Mouse (Mus musculus) heart, embryonic 16.5 days (tissue): Measurements from ENCODE around the gene Timm50. TPM values are rescaled to one million over a fixed set of nuclear protein-coding genes. Genes with fewer than 3 reads are reported as not detected.

Experiments used
- ATAC-seq: fragments of 200-750 bp; cut with Nextera tagmentation; replicated peaks from 2 replicates; pipeline ENCODE4 v1.8.0; 2017; ENCODE audit warnings: moderate number of reproducible peaks; ENCODE audit not compliant: insufficient read depth, low FRiP score; ENCODE audit errors: extremely low read depth
- H3K27ac ChIP-seq: fragments of 300-500 bp; sonication (generic); 2 replicates; pipeline ENCODE4 v1.5.1; 2014; ENCODE audit warnings: mild to moderate bottlenecking, low read length, control low read depth, moderate library complexity
- H3K27me3 ChIP-seq: fragments of 300-500 bp; sonication (generic); 2 replicates; pipeline ENCODE4 v1.6.1; 2014; ENCODE audit warnings: low read length, mixed read lengths; ENCODE audit not compliant: control insufficient read depth, insufficient read depth
- H3K36me3 ChIP-seq: fragments of 300-500 bp; sonication (generic); 2 replicates; pipeline ENCODE4 v1.6.1; 2014; ENCODE audit not compliant: control insufficient read depth, insufficient read depth
- H3K4me1 ChIP-seq: fragments of 300-500 bp; sonication (generic); 2 replicates; pipeline ENCODE4 v1.6.1; 2014; ENCODE audit warnings: low read length, mixed read lengths; ENCODE audit not compliant: control insufficient read depth, insufficient read depth
- H3K4me2 ChIP-seq: fragments of 300-500 bp; sonication (generic); 2 replicates; pipeline ENCODE4 v1.6.1; 2014; ENCODE audit warnings: low read depth, mild to moderate bottlenecking, control low read depth, low read length
- H3K4me3 ChIP-seq: fragments of 300-500 bp; sonication (generic); 2 replicates; pipeline ENCODE4 v1.5.1; 2014; ENCODE audit warnings: mild to moderate bottlenecking, control low read depth, low read length
- H3K9ac ChIP-seq: fragments of 300-500 bp; sonication (generic); 2 replicates; pipeline ENCODE4 v1.6.1; 2014; ENCODE audit warnings: low read length, control low read depth
- H3K9me3 ChIP-seq: fragments of 300-500 bp; sonication (generic); replicated peaks from 2 replicates; pipeline ENCODE4 v1.6.1; 2016; ENCODE audit warnings: low read length; ENCODE audit not compliant: control insufficient read depth
- WGBS: fragments of 180-500 bp; shearing (Covaris S2); extraction: QIAGEN DNeasy Blood & Tissue Kit; methylation state at CpG from one replicate; pipeline ENCODE4 v1.1.7; 2014; 5-methylcytosine and 5-hydroxymethylcytosine counted together
- polyA plus RNA-seq: library from polyadenylated mRNA; unstranded; fragments of >200 nt; fragmentation: Nextera tagmentation; extraction: Ambion mirVana; gene quantifications from 2 replicates; pipeline ENCODE4 v1.2.1, GENCODE M21; 2015

The Timm50 gene
- polyA plus RNA-seq, 1 experiment from 2014 or later, result 132 TPM

DNA sequence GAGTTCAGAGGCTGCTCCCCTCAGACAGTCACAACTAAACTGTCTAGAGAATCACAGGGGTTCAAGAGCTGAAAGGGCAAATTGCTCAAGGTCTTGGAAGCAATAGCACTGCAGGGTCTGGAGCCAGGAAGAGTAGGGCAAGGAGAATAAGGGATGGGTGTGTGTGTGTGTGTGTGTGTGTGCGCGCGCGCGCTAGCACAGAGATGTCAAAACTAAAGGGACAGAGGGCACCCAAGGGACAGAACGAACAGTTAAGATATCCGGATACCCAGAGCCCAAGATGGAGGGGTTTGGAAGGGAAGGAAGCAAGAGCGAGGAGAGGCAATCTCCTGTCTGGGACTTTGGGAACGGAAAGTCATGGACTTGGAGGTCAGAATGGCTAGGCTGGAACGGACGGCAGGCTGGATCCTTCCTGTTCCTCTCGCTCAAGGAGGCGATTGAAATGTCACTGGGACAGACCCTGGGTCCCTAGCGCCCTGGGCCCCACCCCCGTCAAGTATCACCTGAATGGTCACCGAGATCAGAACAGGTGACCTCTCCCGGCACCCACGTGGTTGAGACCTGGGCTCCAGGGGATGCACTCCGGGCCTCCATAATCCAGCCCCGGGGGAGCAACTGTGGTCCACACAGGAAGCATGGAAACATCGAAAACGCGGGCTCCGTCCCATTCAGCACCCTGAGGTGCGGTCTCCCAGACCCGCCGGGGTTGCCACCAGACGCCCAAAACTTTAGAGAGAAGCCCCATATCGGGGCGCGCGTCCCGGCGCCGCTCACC, 534 bp downstream of the Timm50 start:
- Histone ChIP-seq H3K4me1 (peaks cover 13% of the 10 kb centered on the region), H3K4me2 (peak overlapping the region; percentile 96), H3K9ac (peak overlapping the region; percentile 96), H3K27ac (peak overlapping the region; percentile 74), H3K9me3 (no peaks in the 10 kb centered on the region), H3K36me3 (peaks cover 41% of the 10 kb centered on the region), H3K4me3 (peak overlapping the region; percentile 99), H3K27me3 (no peaks in the 10 kb centered on the region)
- peak; percentile 38 for ATAC-seq
- 4% methylated on average over 35 of the region's 35 CpGs for WGBS

DNA sequence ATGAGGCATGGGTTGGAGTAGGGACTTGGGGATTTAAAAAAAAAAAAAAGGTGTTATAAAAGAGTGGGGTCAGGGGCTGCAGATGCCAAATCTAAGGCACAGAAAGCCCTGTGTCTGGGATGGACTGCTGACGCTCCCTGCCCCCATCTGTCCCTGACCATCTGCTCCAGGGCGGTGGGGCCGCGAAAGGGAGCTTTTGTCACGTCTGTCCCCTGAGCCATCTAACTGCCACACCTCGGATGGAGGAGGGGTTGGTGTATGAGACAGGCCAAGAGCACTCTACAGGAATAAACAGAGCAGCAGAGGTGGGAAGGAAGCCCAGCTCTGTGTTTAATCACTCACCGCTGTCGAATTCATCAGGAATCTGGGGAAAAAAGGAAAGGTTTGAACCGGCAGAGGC, 2.1 kb downstream of the Timm50 start:
- Histone ChIP-seq H3K27ac (no peak overlapping the region), H3K4me2 (no peak overlapping the region), H3K4me1 (peaks cover 13% of the 10 kb centered on the region), H3K27me3 (no peaks in the 10 kb centered on the region), H3K9ac (no peak overlapping the region), H3K36me3 (peaks cover 37% of the 10 kb centered on the region), H3K4me3 (no peak overlapping the region), H3K9me3 (no peaks in the 10 kb centered on the region)
- 61% methylated on average over 9 of the region's 9 CpGs for WGBS
- ATAC-seq, result no peak

DNA sequence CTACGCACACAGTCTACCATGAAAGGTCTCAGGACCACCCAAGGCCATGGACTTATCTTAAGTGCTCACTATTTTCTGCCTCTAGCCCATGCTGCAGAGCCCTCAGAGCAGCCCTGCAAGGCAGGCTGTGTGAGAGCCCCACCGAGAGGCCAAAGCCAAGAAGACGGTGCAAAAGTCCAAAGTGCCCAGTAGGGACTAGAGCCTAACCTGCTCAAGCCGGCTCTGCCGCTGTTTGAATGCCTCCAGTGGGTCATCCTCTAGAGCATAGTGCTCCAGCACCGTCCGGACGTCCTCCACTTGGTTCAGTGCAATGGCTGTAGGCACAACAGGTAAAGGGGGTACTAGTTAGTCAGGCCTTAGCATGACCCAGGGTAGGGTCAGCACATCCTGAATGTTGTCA, 5.7 kb downstream of the Timm50 start:
- Histone ChIP-seq H3K4me3 (no peak overlapping the region), H3K4me1 (peaks cover 13% of the 10 kb centered on the region), H3K27ac (no peak overlapping the region), H3K4me2 (no peak overlapping the region), H3K9me3 (no peaks in the 10 kb centered on the region), H3K36me3 (peaks cover 34% of the 10 kb centered on the region), H3K9ac (no peak overlapping the region), H3K27me3 (peaks cover 17% of the 10 kb centered on the region)
- 88% methylated on average over 8 of the region's 8 CpGs for WGBS
- ATAC-seq, result no peak

DNA sequence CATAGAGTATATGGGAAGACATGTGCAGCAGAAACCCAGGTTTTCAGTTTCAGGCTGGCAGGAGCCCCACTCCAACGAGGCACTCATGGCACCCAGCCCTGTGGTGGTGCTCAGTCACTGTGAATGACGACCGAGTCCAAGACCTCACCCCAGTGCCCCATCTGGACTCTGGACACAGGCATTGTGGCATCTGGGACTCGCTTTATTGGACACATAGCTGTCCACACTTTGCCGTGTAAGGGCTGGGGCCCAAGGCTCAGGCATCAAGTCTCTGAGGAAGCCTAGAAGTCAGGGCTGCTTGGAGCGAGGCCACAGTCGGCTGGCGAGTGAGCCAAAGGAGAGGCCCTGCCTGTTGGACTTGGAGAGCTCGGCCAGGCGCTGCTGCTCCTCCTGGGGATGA, 6.2 kb downstream of the Timm50 start:
- Histone ChIP-seq H3K4me1 (peaks cover 8% of the 10 kb centered on the region; the same call in 1 of the 2 replicates), H3K9me3 (no peaks in the 10 kb centered on the region), H3K27ac (no peak overlapping the region), H3K27me3 (peaks cover 23% of the 10 kb centered on the region), H3K36me3 (peaks cover 34% of the 10 kb centered on the region), H3K4me2 (no peak overlapping the region), H3K9ac (no peak overlapping the region), H3K4me3 (no peak overlapping the region)
- ATAC-seq, result no peak
- 82% methylated on average over 10 of the region's 10 CpGs for WGBS

DNA sequence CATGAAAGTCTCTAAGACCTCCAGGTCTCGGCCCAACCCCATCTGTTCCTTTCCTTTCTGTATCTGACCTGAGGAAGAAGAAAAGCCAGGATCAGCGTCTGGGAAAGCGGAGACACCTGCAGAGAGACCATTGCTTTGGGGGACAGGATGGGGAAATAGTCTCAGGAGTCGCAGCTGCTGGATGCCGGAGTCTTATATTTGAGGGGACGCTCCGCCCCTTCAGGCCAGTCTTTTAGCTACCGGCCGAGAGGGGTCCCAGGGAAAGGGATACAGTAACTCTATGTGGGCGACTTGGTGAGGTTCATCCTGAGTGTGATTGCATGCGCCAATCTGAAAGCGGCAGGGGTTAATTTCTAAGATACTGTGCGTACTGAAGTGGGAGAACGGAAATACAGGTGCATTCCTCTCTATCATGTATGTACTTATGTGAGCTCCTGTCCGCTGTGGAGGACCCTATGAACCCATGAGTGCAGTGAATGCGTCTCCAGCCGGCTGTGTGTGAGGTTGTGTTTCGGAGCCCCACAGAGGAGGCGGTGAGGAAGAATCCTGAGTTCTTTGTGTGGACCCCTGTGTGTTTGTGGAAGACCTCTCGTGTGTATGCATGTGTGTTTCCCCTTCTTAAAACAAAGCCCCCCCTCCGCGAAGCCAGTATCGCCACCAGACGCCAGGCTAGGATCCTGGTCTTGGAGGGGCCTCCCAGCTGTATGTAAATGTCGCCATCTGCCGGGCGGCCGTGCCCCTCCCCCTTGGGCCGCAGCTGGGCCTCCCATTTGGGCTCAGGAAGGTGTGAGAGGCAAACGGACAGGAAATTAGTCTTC, 10.0 kb downstream of the Timm50 start, which contains the start of gene Dll3:
Gene Dll3, minus strand, starts transcription at position 623 of the 818 bp plus-strand sequence.
- 0 out of 2 replicates have a peak, but pooled peaks have one; percentile 49 for ATAC-seq
- H3K9ac ChIP-seq, result peak within 1 kb of the TSS; percentile 44; the same call in 1 of the 2 replicates

DNA sequence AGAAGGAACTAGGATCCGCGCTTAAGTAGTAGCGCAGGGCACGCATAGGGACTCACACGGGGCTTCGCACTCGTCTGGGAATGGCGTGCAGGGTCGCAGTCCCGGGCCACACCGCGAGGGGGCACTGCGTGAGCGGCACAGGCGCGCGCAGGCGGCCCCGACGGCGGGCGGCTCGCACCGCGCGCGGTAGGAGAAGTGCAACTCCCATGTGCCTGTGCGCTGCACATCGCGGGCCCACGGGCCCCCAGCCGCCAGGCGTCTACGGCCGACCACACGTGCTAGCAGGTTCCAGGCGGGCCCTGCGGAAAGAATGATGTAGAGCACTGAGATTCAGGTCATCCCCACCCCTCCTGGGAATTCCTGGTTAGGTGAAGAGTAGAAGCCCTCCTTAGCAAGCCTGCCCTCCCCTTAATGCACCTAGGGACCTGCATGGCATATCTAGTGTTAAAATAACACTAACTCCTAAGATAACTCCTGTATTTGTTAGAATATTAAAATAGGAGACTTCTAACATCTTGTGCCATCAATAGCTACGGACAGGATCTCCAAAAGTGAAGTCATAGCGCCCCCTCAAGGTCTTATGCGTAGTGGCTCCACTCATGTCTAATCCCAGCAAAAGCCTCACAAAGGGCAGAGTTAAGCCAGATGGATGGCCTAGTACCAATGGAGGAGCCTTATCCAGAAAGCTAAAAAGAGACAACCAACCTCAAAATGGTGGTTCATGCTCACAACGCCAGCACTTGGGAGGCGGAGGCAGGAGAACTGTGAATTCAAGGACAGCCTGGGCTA, 12.8 kb downstream of the Timm50 start:
- Histone ChIP-seq H3K36me3 (no peaks in the 10 kb centered on the region), H3K27ac (no peak overlapping the region), H3K27me3 (peaks cover 79% of the 10 kb centered on the region), H3K4me1 (peaks cover 11% of the 10 kb centered on the region), H3K9me3 (no peaks in the 10 kb centered on the region), H3K9ac (no peak overlapping the region), H3K4me3 (no peak overlapping the region), H3K4me2 (peak overlapping the region; percentile 13; the same call in 1 of the 2 replicates)
- ATAC-seq, result 0 out of 2 replicates have a peak, but pooled peaks have one; percentile 29
- 32% methylated on average over 43 of the region's 43 CpGs for WGBS

More for the DNA sequence above, 10.0 kb downstream of the Timm50 start, which contains the start of gene Dll3:
- H3K4me3 ChIP-seq, result peak within 1 kb of the TSS; percentile 36
- peaks cover 16% of the 10 kb centered on the region for H3K36me3 ChIP-seq
- peaks cover 55% of the 10 kb centered on the region for H3K27me3 ChIP-seq
- H3K9me3 ChIP-seq, result no peaks in the 10 kb centered on the region
- no peak within 1 kb of the TSS for H3K27ac ChIP-seq
- 2% methylated on average over 30 of the region's 30 CpGs for WGBS
- peak within 1 kb of the TSS; percentile 66 for H3K4me2 ChIP-seq
- H3K4me1 ChIP-seq, result peaks cover 6% of the 10 kb centered on the region; the same call in 1 of the 2 replicates

DNA sequence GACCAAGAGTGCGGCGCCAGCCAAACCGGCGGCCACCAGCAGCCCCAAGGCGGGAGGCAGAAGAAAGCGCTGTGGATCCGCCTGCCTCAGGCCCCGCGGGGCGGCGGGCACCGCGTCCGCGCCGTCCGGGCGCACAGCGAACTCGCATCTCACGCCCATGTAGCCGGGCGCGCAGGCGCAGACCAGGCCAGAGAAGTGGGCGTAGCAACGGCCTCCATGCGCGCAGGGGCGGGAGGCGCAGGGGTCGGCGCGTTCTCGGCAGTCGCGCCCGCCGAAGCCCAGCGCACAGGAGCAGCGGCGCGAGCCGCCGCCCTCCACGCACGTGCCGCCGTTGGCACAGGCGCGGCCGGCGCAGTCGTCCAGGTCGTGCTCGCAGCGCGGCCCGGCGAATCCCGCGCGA, 17.4 kb downstream of the Timm50 start:
- peaks cover 11% of the 10 kb centered on the region for H3K4me1 ChIP-seq
- no peak; the same call in 1 of the 2 replicates for ATAC-seq
- peak overlapping the region; percentile 74 for H3K4me2 ChIP-seq
- peaks cover 83% of the 10 kb centered on the region for H3K27me3 ChIP-seq
- H3K36me3 ChIP-seq, result no peaks in the 10 kb centered on the region
- peak overlapping the region; percentile 62 for H3K9ac ChIP-seq
- peak overlapping the region; percentile 57 for H3K4me3 ChIP-seq
- no peak overlapping the region for H3K27ac ChIP-seq
- no peaks in the 10 kb centered on the region for H3K9me3 ChIP-seq
- 11% methylated on average over 63 of the region's 63 CpGs for whole genome bisulfite sequencing
